Mouse (Mus musculus) heart, embryonic 14.5 days (tissue): ENCODE data around the gene Steap4. TPM values are rescaled to one million over a fixed set of nuclear protein-coding genes. Genes with fewer than 3 reads are reported as not detected.
A peak's percentile ranks its signal among the peaks of the same experiment; 100 is the strongest.

ENCODE experiments used
- ATAC-seq: fragments of 200-750 bp; cut with Nextera tagmentation; 2 replicates; pipeline ENCODE4 v1.8.0; 2017; ENCODE audit warnings: low read depth, moderate TSS enrichment; ENCODE audit not compliant: insufficient number of reproducible peaks, insufficient read depth, low FRiP score
- H3K27ac ChIP-seq, 2 experiments: fragments of 200-500 bp in 1 of 2; fragments of 300-500 bp in 1 of 2; sonication (generic) in 1 of 2; replicated peaks in 1 of 2; 2 replicates each; pipeline ENCODE4 v1.5.1; 2012 to 2014; ENCODE audit warnings: low read depth in 2 of 2, low read length in 2 of 2, control low read depth in 1 of 2, mild to moderate bottlenecking in 1 of 2, mixed read lengths in 1 of 2; ENCODE audit not compliant: control insufficient read depth in 1 of 2, insufficient read depth in 1 of 2
- H3K27me3 ChIP-seq: fragments of 300-500 bp; sonication (generic); 2 replicates; pipeline ENCODE4 v1.6.1; 2014; ENCODE audit warnings: mild to moderate bottlenecking, low read length, control low read depth; ENCODE audit not compliant: control insufficient read depth, insufficient read depth
- H3K36me3 ChIP-seq: fragments of 300-500 bp; sonication (generic); 2 replicates; pipeline ENCODE4 v1.6.1; 2014; ENCODE audit warnings: mild to moderate bottlenecking, control low read depth, low read length, mixed read lengths; ENCODE audit not compliant: control insufficient read depth, insufficient read depth
- H3K4me1 ChIP-seq, 2 experiments: fragments of 200-500 bp in 1 of 2; fragments of 300-500 bp in 1 of 2; sonication (generic) in 1 of 2; 2 replicates each; pipeline ENCODE4 v1.6.1; 2012 to 2014; ENCODE audit warnings: low read length in 2 of 2, control low read depth in 1 of 2, mixed read lengths in 1 of 2; ENCODE audit not compliant: control insufficient read depth in 2 of 2, insufficient read depth in 2 of 2
- H3K4me2 ChIP-seq: fragments of 300-500 bp; sonication (generic); 2 replicates; pipeline ENCODE4 v1.6.1; 2014; ENCODE audit warnings: mild to moderate bottlenecking, low read length
- H3K4me3 ChIP-seq, 2 experiments: fragments of 200-500 bp in 1 of 2; fragments of 300-500 bp in 1 of 2; sonication (generic) in 1 of 2; 2 replicates each; pipeline ENCODE4 v1.5.1; 2012 to 2014; ENCODE audit warnings: low read length in 2 of 2, mild to moderate bottlenecking in 2 of 2, control low read depth in 1 of 2, low read depth in 1 of 2, moderate library complexity in 1 of 2; ENCODE audit not compliant: control insufficient read depth in 1 of 2, insufficient read depth in 1 of 2
- H3K9ac ChIP-seq: fragments of 300-500 bp; sonication (generic); 2 replicates; pipeline ENCODE4 v1.6.1; 2014; ENCODE audit warnings: mild to moderate bottlenecking, low read length
- H3K9me3 ChIP-seq: fragments of 300-500 bp; sonication (generic); 2 replicates; pipeline ENCODE4 v1.6.1; 2016; ENCODE audit warnings: low read length, control low read depth; ENCODE audit not compliant: control insufficient read depth
- WGBS: fragments of 180-500 bp; shearing (Covaris S2); extraction: QIAGEN DNeasy Blood & Tissue Kit; methylation state at CpG from one replicate; pipeline ENCODE4 v1.1.7; 2014; 5-methylcytosine and 5-hydroxymethylcytosine counted together
- polyA plus RNA-seq: library from polyadenylated mRNA; unstranded; fragments of >200 nt; fragmentation: Nextera tagmentation; extraction: Ambion mirVana; gene quantifications from 2 replicates; pipeline ENCODE4 v1.2.1, GENCODE M21; 2014

Gene Steap4
- polyA plus RNA-seq = 0.49 and 0.58 TPM in 2 replicates

DNA sequence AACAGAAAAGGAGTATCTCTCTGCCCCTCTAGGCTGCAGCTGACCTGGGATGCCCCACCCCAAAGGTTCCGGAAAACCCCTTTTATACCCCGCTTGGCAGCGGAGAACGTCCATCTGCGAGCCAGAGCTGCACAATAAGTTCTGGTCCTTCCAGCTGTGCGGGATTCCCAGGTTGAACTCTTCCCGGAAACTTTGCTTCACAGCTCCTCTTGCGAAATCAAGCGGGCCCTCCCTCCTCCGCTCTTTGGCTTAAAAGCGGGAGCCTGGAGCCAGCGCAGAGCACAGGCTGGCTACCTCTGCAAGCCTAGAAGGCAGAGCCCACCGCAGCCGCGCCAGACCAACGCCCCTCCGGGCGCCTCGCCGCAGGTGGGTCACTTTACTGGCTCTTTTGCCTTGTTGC lies at the start of gene Steap4:
TSS of gene Steap4 (plus strand) at position 282 of the 400 bp plus-strand sequence.
- Histone ChIP-seq H3K36me3 (no peaks in the 10 kb centered on the region), H3K27ac (no peak within 1 kb of the TSS), H3K9me3 (no peaks in the 10 kb centered on the region), H3K4me2 (peak within 1 kb of the TSS; percentile 69), H3K27me3 (no peaks in the 10 kb centered on the region), H3K4me3 (peak within 1 kb of the TSS; percentile 29 to 36), H3K4me1 (0 out of 4 replicates have a peak, but pooled peaks cover 0 to 4% of the 10 kb centered on the region in 2 experiments), H3K9ac (peak within 1 kb of the TSS; percentile 65)
- 4% methylated on average over 20 of the region's 20 CpGs for WGBS
- ATAC-seq = no peak

DNA sequence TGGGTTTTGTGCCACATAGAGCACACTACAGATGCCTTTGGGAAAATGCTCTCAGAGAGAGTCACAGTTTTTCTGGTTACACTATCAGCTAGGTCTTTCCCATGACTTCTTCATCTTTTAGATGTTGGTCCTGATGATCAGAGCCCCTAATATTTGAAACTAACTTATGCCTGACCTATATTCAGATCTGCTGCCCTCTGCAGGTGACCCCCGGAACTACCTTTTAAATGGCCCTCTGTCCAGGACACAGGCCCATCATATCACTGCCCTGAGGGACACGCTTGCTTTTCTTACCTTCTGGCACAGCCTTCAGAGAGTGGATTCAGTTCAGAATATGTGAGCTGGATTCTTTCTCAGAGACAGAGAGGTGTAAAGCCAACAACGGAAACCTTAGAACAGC lies 48.3 kb upstream of the Steap4 start:
- no peak overlapping the region for H3K9ac ChIP-seq
- ATAC-seq = no peak
- no peak overlapping the region for H3K4me2 ChIP-seq
- H3K36me3 ChIP-seq = no peaks in the 10 kb centered on the region
- H3K4me3 ChIP-seq = no peak overlapping the region
- no peaks in the 10 kb centered on the region for H3K27me3 ChIP-seq
- no peak overlapping the region for H3K27ac ChIP-seq
- WGBS = 64% methylated on average over 3 of the region's 3 CpGs
- H3K4me1 ChIP-seq = no peaks in the 10 kb centered on the region
- H3K9me3 ChIP-seq = no peaks in the 10 kb centered on the region

GRCm38 (mm10) chr5:7917501-7918295 lies 42.6 kb upstream of the Steap4 start:
- no peak overlapping the region for H3K27ac ChIP-seq
- 76% methylated on average over 11 of the region's 11 CpGs for WGBS
- no peaks in the 10 kb centered on the region for H3K27me3 ChIP-seq
- H3K36me3 ChIP-seq = no peaks in the 10 kb centered on the region
- H3K4me3 ChIP-seq = no peak overlapping the region
- ATAC-seq = no peak
- no peaks in the 10 kb centered on the region for H3K4me1 ChIP-seq
- H3K9me3 ChIP-seq = no peaks in the 10 kb centered on the region
- H3K4me2 ChIP-seq = no peak overlapping the region
- H3K9ac ChIP-seq = no peak overlapping the region

DNA sequence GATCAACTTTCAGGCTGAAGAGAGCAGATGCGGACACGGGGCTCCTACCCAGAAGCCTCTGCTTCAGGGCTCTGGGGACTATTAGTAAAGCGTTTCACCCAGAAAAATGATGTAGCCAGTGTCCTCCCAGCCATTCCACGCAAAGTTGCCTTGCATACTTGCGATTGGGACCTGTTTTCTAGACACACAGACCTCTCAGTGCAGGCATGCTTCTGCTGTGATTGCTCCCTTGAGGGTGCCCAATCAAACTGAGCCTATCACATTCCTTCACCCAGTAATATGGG lies 42.0 kb upstream of the Steap4 start:
- Histone ChIP-seq H3K9me3 (no peaks in the 10 kb centered on the region), H3K27ac (no peak overlapping the region), H3K36me3 (no peaks in the 10 kb centered on the region), H3K4me1 (no peaks in the 10 kb centered on the region), H3K4me2 (no peak overlapping the region), H3K27me3 (no peaks in the 10 kb centered on the region), H3K4me3 (no peak overlapping the region), H3K9ac (no peak overlapping the region)
- ATAC-seq = no peak
- WGBS = 77% methylated on average over 5 of the region's 5 CpGs

GRCm38 (mm10) chr5:7919681-7920080 lies 40.6 kb upstream of the Steap4 start:
- Histone ChIP-seq H3K9ac (no peak overlapping the region), H3K4me3 (no peak overlapping the region), H3K27ac (no peak overlapping the region), H3K9me3 (no peaks in the 10 kb centered on the region), H3K36me3 (no peaks in the 10 kb centered on the region), H3K27me3 (no peaks in the 10 kb centered on the region), H3K4me1 (no peaks in the 10 kb centered on the region), H3K4me2 (no peak overlapping the region)
- ATAC-seq = no peak
- WGBS = 66% methylated on average over 2 of the region's 2 CpGs

DNA sequence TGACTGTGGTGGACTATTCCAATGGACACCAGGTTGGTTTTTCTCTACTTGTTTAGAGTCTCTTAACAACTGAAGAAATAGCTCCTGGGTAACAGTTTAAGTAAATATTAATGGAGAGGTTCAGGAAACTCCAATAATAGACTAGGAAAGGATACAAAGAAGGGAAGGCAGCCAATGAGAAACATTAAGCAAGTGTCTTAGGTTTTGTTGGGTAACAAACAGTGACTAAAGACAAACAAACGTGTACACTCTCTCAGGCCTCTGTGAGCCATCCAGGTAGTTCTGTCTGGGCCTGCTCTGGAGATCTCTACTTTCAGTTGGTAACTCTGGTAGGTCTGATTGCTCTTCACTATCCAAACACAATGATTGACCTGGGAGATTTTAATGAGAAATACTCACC lies 37.5 kb upstream of the Steap4 start:
- Histone ChIP-seq H3K9ac (no peak overlapping the region), H3K9me3 (no peaks in the 10 kb centered on the region), H3K36me3 (no peaks in the 10 kb centered on the region), H3K4me2 (no peak overlapping the region), H3K27me3 (no peaks in the 10 kb centered on the region), H3K27ac (no peak overlapping the region), H3K4me3 (no peak overlapping the region), H3K4me1 (no peaks in the 10 kb centered on the region)
- no peak for ATAC-seq
- 76% methylated on average over 1 of the region's 1 CpGs for WGBS

GRCm38 (mm10) chr5:7923666-7924065 lies 36.6 kb upstream of the Steap4 start:
- Histone ChIP-seq H3K36me3 (no peaks in the 10 kb centered on the region), H3K27me3 (no peaks in the 10 kb centered on the region), H3K4me3 (no peak overlapping the region), H3K27ac (no peak overlapping the region), H3K4me2 (no peak overlapping the region), H3K9ac (no peak overlapping the region), H3K9me3 (no peaks in the 10 kb centered on the region), H3K4me1 (no peaks in the 10 kb centered on the region)
- 77% methylated on average over 3 of the region's 3 CpGs for WGBS
- ATAC-seq = no peak
